Mouse (Mus musculus) retina, postnatal 7 days (tissue): ENCODE measurements around the gene Hydin.

Experiments
- DNase-seq: peaks from one replicate; pipeline ENCODE4 v3.0.0-alpha.2; 2012; ENCODE audit warnings: low read depth, low spot score

Hydin gene

DNA sequence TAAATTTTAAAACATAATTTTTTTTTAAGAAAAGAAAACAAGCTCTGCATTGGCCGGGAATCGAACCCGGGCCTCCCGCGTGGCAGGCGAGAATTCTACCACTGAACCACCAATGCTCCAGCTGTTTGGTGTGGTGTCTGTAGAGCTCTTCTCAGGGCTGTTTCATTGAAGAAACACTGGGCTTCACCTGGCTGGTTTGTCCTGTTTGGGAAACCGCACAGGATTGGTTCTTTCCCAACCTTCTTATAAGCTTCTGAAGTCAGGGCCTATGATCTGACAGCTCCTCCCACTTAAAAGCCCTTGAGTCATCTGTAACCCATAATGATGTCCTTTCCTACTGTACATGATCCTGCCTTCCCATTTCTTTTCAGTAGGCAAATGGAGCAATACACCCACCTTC lies 364.4 kb downstream of the Hydin start:
- DNase-seq = no peak

DNA sequence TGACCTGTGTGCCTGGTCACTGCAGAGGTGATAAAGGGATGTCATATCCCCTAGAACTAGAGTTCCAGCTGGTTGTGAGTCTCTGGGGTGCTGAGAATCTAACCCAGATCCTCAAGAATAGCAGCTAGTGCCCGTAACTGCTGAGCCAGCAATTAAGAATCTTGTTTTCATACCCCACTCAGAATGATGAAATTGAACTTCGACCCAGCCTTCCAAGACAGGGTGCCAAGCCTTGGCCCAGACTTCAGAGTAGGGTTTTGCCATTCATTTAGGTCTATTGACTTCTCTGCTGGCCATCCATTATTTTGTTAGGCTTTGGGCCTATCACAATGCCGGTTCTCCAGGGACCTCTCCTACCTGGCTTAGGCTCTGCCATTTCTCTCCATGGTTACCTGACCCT lies 367.0 kb downstream of the Hydin start:
- DNase-seq = no peak

DNA sequence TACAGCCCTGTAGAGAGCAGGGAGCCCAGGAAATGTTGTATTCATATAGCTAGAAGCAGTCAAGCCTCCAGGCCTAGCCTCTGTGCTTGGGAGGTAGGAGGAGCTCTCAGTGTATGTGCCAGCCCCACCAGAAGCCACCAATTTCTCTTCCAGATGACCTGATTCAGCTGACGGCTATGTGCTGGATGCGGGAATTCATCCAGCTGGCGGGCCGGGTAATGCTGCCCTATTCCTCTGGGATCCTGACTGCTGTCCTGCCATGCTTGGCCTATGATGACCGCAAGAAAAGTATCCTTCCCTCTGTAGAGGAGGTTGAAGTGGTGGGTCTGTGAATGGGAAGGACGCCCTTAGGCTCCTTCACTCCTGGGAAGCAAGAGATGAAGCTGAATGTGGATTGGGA lies 369.4 kb downstream of the Hydin start:
- DNase-seq = no peak

DNA sequence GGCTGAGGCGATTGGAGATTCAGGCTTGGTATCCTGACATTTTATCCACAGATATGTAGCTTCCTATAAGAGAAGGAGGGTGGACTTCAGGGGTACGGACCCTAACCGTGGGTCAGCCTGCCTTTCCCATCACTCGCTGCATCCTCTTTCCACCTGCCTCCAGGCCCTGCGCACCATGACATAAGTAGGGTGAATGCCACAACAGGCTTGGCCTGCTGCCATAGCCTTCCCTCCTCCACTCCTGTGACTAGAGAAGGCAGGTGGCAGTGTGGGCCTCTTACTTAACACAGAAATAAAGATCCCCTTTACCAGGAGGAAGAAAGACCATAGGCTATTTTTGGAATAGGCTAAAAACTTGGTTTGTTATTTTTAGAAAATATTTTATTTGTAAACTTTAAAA lies 375.6 kb downstream of the Hydin start:
- no peak for DNase-seq

DNA sequence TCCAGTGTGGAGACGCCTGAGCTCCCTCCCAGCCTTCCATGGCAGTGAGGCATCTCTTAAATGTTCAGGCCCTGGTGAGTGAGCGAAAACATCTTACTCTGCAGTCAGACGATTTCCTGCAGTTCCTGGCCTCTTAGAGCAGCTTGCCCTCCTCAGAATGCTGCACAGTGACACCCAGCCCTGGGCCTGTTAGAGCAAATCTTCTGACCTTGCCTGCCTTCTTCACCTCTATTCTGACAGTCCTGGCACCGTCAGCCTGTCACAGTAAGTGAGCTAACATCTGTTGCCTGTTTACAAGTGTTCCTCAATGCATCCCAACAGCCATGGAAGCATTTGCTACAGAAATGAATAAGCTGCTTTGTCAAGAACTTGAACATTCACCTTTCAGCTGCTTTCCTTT lies 376.4 kb downstream of the Hydin start:
- DNase-seq = no peak

DNA sequence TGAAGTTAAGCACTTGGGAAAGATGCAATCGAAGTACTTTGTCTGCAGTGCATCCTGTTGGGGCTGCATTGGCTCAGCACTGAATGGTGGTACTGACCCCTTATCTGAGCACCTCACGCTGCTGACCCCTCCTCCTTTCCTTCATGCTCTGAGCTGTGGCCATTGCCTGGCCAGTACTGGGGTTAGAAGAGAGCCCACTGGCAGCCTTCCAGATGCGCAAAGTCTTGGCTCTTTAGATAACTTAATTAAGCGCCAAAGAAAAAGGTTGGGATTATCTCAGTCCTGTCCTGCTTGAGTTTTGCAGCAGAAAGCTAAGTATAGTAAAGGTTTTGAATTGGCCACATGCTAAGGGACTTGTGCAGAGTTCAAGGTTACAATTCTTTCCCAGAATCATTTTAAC lies 377.6 kb downstream of the Hydin start:
- DNase-seq = no peak

DNA sequence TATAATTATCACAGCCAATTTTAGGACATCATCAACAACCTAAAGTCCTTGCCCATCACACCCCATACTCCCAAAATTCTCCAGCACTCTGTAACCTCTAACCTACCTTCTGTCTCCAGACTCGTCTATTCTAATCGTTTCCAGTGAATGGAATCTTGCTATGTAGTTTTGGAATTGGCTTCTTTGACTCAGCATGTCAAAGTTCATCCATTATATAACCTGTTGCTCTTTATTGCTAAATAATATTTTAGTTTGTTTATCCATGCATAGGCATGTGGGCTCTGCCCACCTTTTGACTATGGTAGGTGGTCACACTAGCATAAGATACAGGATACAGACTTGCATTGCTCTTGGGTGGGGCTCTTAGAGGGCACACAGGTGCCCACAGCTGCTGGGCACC lies 378.1 kb downstream of the Hydin start:
- DNase-seq = no peak

DNA sequence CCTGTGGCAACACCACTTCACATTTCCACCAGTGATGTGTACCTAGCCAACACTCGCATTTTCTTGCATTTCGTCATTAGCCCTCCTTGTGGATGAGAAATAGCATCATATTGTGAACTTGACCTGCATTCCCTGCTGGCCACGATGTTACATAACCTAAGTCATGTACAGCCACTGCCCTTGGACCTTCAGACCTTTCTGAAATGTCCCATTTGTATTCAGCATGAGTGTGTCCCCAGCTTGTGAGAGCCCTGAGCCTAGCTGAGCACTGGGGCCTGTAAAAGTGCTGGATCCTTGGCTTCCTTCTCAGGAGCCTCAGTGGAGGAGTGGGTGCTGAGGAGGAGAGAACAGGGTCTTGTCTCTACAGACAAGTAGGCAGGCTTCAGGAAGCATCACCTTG lies 378.6 kb downstream of the Hydin start:
- no peak for DNase-seq

DNA sequence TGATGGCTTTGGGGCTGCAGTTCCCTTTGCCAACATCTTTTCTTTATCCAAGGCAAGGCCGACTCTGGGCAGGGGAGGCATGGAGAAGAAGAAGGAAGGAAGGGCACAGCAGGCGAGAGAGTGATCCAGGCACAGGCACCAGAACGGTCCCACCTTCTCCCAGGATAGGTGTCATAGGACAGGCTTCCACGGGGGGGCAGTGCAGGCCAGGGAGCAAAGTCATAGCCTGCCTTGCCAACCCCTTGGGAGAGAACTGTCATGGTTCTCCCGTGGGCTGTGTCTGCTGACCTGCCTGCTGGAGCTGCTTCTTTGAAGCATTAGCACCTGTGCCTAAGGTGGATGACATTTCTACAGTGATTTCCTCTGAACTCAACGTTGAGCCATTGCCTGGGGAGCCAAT lies 379.3 kb downstream of the Hydin start:
- peak; percentile 46 for DNase-seq

DNA sequence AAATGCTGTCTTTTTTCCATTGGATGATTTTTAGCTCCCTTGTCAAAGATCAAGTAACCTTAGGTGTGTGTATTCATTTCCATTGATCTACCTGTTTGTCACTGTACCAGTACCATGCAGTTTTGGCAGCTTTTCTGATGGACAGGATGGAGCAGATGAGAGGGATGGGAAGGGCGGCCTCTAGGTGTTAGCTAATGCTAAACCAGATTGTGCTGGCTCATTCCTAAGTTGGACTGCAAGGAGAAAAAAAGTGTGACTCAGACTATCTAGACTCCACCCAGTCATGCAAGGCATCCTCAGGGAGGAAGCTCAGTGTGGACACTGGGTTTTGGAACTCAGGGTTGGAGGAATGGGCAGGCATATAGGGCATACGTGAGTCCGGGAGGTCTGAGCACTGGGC lies 381.8 kb downstream of the Hydin start:
- DNase-seq = no peak

DNA sequence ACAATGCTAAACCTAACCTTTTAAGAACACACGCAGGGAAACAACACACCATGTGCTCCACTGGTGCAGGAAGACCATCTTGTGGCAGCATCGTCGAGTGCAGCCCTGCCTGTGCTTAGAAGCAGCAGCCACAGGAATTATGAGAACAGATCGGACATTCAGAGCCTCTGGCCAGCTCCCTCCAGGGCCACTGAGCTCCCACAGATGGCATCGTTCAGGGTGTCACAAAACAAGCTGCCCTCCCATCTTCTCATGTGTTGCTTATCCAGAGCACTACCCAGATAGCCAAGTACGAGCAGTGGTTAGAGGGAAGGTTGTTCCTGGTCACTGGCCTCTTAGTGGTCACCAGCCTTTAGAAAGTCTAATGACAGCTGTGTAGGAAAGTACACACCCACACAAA lies 382.5 kb downstream of the Hydin start:
- DNase-seq = no peak

DNA sequence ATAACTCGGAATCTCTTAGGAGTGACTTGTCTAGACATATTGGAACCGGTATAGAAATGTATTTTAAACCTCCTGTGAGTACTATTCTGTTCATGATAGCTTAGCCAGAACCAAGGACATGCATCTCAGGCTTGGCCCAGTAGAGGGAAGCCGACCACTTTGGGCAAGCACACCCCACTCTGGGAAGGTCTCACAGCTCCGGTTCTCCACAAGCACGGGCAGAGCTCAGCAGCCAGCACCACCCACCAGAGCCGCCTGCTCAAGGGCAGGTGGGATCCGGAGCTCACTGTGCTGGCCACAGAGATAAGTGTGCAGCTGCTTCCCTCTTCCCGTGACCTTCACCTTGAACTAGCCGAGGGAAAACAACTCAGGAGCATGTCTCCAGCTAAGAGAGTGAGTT lies 384.1 kb downstream of the Hydin start:
- no peak for DNase-seq

DNA sequence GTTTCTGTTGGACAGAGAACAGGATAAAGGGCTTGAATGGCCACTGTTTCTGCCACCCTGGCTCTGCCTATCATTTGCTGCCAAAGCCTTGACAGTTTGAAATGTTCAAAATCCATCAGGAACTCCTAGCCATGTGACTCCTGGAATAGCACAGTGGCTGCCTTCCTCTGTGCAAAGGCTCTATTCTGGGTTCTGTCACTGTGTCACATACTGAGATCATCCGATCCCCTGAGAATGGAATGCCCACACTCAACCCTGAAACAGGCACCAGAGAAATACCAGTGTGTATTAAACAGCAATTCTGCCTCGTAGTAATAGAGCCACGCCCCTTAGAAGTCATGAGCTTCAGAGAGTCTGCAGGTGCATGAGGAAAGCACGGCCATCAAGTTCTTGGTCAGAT lies 385.1 kb downstream of the Hydin start:
- DNase-seq = no peak

DNA sequence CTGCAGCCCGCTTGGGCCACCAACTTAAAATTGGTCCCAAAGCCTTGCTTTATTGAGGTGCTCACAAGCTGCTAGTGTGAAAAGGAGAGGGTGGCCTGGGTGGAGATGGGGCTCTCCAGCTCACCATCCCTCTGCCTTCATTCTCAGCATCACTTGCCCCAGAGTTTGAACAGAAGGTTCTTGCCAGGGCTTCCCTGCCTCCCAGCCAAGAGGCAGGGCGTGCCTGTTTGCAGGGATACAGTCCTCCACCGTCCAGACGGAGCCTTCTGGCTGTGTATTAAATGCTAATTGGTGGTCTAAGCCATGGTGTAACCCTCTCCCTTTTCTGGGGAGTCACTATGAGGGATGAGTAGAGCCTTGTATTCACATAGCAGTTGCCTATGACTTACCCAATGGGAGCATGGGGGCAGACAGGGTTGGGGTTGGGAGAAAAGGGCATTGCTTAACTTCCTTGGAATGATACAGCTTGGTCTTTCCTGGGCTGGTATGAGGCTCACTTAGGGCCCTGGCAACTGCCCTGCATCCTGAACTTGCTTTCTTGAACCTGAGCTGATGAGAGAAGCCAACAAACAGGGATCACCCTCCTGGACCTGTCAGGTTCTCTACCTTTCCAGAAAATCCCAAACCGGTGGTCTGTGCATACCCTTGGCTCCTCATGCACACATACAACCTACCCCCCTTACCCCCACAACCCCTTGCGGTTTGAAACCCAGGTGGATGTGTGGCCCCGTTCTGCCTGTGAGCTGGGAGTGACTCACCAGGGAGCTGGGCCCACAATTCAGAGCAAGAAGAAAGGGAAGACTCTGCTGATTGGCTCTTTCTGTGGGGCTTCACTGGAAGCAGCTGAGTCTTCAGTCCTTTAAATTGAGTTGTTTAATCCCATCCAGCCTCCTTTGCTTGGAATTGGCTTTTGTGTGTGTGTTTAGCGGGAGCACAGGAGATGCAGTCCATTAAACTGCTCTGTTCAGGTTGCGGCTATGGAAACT lies 387.6 kb downstream of the Hydin start:
- DNase-seq = no peak

DNA sequence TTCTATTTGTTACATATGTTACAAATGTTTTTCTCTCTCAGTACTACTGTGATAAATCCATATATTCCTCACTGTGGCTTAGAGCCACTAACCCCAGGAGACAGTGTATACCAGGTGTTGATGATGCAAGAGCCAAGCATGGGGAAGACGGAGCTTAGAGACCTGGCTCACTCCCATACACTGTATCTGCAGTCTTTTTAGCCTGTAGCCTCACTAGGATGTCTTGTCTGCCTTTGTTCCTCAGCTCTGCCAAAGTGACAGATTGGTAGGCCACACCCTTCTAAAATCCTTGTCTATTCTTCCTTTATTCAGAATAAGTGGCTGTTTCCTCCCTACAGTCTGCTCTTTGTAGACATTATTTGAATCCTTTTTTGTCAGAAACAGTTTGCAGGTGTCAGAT lies 389.1 kb downstream of the Hydin start:
- no peak for DNase-seq

DNA sequence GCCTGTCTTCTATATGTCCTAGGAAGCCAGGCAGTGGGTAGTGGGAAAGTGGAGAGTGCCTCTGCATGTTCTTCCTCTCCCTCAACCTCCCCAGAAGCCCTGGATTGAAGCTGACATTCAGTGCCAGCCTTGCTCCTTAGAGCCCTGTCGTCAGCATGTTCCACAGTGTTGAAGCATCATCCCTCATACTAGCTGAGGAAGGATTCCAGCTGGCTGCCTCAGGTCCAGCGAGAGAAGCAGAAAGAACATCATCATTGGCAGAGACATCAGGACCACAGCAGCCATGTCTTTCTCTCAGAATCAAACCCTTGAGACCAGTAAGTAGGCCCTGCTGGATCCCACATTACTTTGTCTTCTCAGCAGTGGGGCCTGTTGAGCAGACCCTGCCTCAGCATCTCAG lies 390.9 kb downstream of the Hydin start:
- no peak for DNase-seq
